Mouse (Mus musculus) spleen, postnatal 4 days (tissue): ENCODE results near the gene Sltm.
"Not testable (repeated sequence)": the region's sequence is repeated elsewhere in the genome, so short reads cannot be mapped to it uniquely, and the experiment has no call there.

Experiments used
- DNase-seq, 2 experiments: peaks; one replicate each; pipeline ENCODE4 v3.0.0; 2022; ENCODE audit warnings: low spot score in 2 of 2

Sltm gene

DNA sequence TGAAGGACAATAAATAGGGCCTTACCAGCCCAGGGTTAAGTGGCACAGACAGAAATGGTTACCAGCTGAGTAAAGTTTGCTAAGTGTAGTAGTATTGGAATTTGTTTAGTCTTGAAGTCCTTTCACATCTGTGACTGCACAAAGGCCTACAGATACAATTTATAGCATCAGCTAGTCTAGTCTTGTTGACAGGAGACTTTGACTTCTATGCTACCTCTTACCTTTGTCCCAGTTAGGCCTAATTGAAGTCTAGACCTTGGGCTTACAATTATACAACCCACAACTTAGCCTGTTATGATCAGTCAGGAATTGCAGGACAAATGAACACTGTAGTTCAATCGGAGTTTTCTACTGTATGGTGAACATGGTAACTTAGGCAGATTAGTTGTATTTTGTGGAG is 9.0 kb downstream of the Sltm start:
- DNase-seq: no peak

DNA sequence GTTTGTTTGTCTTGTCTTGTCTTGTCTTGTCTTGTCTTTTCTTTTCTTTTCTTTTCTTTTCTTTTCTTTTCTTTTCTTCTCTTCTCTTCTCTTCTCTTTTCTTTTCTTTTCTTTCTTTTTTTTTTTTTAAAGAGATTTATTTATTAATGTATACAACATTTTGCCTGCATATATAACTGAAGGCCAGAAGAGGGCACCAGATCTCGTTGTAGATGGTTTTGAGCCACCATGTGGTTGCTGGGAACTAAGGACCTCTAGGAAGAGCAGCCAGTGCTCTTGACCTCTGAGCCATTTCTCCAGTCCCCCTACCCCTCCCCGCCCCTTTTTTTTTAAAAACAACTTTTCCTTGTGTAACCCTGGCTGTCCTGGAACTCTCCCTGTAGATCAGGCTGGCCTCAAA is 9.7 kb downstream of the Sltm start:
- not testable (repeated sequence) for DNase-seq

DNA sequence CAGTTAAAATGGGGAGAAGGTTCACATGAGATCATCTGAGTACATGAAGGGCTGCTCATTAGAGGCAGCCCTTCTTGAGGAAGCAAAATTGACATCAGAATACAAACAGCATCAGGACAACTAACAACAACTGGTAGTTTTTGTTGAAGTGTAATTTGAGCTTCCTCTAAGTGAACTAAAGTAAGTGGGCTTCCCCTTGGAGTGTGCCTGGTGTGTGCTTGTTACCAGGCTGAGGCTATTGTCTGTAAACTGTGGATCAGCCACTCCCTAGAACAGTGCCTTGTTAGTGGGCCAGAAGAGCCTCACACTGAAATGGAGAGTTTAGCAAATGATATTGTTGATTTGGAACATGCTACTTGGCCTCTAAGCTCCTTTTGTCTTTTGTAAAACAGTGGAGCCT is 12.9 kb downstream of the Sltm start:
- DNase-seq: no peak

DNA sequence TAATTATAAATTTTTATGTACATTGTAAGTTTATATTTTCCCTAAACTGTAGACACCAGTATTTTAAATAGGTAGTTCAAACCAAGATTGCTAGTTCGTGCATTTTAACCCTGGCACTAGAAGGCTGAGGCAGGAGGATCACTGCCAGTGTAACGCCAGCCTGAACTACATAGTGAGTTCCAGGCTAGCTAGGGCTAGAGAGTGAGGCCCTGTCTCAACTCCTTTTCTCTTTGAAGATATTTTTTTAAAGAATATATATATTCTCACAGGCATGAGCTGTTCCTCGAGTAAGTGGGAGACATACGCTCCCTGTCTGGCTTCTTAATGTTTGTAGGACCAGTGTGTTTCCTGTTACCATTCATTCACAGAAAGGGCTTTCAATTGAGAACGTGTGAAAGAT is 14.2 kb downstream of the Sltm start:
- DNase-seq: no peak

DNA sequence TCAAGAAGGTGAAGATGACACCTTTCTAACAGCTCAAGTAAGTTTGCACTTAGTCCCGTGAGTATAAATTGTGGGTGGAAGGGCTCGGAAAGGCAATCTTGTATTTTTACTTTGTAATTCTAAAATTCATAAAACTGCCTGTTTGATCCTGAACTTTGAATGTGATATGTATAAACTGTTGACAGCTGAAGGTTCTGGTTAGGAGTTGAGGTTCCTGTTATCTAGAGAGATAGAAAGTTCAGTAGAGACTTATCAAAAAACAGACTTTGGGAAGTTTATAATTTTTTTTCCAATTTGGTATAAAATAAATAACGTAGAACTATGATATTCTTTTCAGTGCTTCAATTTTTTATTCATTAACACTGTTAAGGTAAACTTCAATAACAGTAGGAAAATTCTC is 20.3 kb downstream of the Sltm start:
- no peak for DNase-seq

DNA sequence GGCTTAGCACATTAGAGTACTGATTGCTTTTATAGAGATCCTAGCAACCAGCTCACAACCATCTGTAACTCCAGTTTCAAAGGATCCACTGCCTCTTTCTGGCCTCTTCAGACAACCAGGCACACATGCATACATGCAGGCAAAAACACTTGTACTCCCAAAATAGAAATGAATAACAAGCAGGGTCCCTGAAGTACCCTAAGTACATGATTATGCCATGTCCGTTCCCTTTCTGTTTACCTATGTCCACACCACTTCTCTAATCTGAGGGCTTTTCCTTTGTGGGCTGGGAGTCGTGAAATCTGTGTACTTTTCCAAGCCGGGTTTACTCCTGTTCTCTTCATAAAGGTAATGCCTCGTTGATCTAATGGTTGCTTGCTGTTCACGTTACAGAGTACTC is 25.1 kb downstream of the Sltm start:
- DNase-seq: no peak

DNA sequence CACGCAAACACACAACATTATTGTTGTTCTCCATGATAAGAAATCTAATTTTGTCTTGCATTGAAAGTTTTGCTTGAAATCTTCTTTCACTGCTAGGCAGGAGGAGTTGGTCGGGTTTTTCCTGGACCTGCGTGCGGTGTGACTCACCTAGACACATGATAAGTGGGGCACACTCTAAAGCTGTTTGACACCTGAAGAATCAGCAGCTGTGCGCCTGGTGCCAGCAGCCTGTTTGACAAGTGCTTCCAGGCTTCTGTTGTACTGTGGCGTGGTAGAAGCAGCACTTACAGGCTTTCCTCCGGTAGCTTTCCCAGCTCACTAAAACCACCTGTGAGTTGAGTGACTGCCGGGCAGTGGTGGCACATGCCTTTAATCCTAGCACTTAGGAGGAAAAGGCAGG is 27.8 kb downstream of the Sltm start:
- no peak for DNase-seq

DNA sequence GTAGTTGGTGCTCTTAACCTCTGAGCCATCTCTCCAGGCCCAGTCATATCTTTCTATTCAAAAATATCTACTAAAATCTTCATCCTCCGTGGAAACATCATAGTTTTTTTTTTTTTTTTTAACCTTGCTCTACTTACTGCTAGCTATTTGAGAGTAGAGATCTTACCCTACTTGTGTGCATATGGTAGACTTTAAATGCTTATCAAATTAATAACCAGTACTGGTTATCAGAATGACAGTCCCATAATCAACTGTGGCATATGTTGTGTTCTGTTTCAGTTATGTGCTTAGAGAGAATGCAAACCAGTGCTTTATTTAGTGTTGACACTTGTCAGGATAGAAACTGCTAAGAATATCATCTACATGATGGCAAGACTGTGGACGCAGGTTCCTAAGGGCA is 35.6 kb downstream of the Sltm start:
- no peak for DNase-seq

DNA sequence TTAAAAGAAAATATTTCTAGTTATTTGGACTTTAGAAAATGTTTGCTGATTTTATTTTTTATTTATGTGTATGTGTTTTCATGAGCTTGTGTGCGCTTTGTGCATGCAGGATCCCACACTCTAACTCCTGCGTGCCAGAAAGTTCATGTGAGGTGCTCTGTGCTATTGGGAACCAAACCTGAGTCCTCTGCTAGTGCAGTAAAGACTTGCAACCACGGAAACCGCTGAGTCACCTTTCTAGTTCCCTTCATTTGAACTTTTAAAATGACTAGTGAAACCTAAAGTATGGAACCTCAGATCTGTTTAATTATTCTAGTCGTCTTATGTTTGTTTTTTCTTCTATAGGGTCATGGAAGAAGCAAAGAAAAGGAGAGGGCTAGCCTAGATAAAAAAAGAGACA is 38.4 kb downstream of the Sltm start:
- no peak for DNase-seq

DNA sequence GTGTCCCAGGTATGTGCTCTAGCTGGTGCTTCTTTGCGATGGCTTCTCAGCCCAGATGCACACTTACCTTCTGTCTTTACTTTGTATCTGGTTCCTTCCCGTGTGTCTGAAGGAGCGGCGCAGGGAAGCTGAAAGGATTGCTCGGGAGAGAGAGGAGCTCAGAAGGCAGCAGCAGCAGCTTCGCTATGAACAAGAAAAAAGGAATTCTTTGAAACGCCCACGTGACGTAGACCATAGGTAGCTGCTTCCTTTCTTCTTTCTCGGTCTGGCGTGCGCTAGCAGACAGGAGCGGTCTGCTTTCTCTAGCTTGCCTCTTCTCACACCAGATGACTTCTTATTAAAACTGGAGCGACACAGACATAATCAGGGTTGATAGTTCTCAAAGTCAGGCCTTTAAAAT is 42.1 kb downstream of the Sltm start:
- no peak for DNase-seq

DNA sequence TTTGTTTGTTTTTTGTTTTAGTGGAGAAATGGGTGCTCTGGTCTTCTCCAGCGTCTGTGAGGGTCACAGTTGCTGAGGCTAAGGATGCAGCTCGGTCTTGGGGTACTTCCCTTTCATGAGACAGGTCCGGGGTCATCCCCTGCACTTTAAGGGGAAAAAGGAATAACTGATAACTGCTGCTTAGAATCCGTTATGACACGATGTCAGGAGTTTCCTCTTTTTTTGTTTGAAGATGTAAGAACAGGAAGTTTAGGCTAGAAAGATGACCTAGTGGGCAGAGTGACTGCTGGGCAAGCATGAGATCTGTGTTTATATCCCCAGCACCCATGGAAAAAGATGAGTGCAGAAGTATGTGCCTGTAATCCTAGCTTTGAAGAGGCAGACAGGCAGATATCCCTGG is 42.6 kb downstream of the Sltm start:
- DNase-seq: no peak

DNA sequence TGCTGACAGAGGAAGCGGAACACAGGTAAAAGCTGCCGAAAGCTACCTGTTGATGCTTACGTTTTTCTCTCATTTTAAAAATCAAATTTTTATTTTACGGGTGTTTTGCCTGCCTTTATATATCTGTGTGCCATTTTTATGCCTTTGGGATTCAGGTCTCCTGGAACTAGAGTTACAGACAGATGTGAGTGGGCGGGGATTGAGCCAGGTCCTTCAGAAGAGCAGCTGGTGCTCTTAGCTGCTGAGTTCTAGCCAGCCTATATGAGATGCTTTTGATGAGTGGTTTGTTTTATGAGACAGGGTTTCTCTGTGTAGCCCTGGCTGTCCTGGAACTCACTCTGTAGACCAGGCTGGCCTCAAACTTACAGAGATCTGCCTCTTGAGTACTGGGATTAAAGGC is 44.6 kb downstream of the Sltm start:
- DNase-seq: no peak

DNA sequence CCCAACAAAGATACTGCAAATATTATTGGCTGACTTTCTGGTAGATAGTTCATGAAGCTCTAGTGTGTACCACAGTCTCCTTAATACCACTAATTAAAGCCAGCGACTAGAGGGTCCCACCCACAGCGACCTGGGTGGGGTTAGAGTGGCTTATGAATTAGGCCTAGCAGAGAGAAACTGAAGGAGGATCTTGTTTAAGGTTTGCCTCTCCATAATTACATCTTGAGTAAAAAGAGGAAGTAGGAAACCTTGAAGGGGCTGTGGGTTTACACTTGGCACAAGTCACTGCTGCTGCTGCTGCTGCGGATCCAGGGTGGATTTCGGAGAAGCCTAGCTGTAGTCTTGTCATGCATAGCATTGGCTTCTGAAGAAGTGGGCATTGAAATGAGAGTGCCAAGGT is 48.2 kb downstream of the Sltm start:
- DNase-seq: no peak

DNA sequence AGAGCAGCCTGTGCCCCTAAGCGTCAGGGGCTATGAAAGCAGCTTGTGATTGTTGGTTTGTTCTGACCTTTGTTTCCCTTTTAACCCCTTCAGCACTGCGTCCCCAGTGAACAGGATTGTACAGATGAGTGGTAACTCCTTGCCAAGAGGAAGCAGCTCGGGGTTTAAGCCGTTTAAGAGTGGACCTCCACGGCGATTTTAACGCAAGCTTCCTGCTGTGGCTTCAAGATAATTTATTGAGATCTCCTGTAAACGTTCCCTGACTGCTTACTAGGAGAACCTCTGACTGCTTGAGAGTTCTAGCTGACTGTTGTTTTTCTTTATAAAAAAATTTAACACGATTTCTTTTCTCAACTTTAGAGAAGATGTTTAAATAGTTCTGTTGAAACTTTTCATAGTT is 48.9 kb downstream of the Sltm start:
- no peak for DNase-seq

DNA sequence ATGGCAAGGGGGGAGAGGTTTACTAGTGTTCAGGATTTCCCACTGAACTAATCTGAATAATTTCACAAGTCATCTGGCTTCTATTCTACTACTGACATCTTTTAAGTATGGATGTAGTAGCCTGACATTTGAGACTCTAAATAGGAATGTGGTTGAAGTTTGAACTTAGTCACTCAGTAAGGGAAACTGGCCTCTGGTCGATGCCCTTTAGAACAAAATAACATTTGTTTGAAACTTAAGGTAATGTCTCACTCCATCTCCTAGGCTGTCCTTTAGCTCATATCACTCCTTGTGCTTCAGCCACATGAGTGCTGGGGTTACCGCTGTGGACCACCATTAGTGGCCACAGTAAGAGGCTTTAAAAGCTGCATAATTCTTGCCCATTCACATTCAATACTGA is 55.7 kb downstream of the Sltm start:
- no peak for DNase-seq

DNA sequence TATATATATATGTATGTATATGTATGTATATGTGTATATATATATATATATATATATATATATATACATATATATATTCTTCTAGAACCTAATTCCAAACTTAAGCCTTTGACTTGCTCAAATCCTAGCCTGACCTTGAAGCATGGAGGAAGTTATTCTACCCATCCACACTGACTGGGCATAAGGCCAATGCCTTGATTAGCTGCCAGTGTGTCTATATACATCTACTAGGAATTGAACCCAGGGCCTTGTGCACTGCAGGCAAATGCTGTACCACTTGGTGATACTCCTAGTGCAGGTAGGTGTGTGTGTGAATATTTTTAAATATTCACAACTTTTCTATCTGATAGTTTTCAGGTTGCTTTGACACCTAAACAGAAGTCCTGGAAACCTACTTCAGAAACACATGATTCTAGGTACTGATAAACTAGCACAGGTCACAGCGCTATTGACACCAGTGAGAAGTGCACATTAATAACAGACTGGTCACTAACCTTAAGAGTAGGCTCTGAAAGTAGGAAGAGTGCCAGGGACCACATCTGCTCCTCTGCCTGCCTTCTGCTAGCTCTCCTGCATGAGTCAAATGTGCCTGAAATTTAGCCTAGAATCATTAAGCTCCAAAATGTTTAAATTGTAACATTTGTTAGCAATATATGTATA is 59.8 kb downstream of the Sltm start:
- DNase-seq: no peak

DNA sequence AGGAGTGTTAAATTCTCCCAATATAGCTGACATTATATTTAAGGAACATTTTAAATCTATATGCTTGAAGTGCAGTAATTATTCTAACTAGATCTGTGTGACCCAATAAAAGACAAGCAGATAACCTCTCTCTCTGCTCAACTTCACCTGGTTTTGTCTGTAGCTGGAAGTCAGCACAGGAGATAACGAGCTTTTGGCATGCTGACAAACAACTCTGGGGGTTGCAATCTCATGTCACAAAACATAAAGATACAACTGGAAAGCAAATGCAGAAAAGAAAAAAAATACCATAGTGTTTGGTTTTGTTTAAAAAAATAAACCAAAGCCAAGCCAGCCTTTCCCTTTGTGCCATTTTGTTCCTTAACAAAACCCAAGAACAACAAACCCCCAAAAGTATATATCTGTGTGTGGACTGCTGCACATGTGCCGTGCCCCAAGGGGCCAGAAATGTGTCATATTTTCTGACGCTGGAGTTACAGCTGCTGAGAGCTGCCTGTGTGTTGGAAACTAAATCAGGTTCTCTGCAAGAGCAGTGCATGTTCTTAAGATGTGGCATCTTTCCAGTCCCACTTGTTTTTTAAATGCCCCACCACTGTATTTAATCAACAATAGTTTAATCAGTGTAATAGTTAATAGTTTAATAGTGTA is 68.6 kb downstream of the Sltm start:
- DNase-seq: no peak

DNA sequence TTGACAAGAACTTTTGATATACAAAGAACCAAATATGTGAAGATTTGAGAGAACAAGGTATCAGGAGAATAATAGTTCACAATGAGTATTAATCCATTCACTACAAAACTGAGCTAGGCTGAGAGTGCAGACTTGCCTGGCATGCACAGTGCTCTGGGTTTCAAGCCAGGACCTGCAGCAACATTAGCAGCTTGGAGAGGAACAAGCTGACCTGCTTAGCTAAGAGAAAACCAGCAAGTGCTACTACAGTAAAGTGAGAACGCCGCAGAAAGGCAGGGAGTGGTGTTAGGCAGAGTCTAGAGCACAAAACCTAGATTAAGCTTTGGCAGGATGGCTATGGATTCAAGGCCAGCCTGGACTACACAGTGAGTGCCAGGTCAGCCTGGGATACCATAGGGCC is 87.2 kb downstream of the Sltm start:
- DNase-seq: no peak

DNA sequence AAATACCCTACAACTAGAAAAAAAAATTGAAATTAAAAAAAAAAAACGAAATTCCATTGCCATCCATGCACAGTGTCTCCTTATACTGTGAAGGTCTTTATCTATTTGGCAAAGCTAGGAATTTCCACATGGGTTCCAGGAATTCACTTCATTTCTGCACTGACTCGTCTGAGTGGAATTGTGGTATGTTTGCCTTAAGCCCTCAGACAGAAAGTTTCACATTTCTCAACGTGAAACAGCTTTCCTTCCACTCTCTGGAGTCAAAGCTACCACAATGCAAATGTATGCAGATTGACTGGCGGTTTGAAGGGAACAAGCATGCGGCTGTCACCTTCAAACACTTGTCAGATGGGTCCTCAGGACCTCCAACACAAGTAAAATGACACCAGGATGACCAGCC is 89.1 kb downstream of the Sltm start:
- no peak for DNase-seq

DNA sequence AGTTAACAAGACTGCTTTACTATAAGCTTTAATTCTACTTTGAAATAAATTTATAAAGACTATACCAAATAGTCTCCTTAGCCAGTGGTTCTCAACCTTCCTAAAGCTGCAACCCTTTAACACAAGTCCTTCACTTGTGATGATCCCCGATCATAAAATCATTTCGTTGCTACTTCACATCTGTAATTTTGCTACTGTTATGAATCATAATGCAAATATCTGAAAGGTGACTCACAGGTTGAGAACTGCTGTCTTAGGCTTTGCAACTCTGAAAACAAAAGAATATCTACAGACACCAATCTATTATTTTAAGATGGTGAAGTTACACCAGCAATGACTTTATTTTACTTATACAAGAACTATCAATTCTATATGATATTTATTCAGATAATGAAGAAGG is 94.2 kb downstream of the Sltm start:
- no peak for DNase-seq
